Mouse (Mus musculus): Measurements from ENCODE around the gene Slc36a2.

Slc36a2 gene

DNA sequence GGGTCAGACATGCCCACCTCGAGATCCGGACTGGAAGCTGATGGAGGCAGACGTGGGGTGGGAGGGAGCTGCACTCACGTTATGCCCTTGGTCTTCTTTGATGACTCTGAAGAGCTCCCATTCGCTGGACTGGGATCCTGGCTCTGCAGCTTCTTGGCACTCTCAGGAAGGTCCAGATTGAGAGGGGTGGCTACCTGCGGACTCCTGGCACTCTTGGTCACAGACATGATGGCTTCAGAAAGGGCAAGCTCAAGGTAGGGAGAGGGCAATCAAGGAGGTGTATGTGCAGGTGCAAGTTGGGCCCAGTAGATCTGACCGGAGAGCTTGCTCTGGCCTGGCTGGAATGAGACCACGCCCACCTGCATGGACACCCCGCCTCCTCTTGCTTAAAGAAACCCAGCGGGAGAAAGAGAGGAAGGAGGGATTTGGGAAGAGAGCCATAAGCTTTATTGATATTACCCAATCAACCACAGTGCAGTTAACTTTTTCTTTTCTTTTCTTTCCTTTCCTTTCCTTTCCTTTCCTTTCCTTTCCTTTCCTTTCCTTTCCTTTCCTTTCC, at the start of gene Slc36a2:
TSS of gene Slc36a2 (minus strand) at position 345 of the 559 bp plus-strand sequence.
- DNase-seq (ENCODE audit: low spot score in 2 of 2), result peak in 1 of 2 experiments; percentile 64

- no peak for DNase-seq (ENCODE audit: low spot score in 2 of 2)
Observed at GRCm38 (mm10) chr11:55234288-55234687, 49.4 kb upstream of the Slc36a2 start.

GRCm38 (mm10) chr11:55231034-55231433, 46.2 kb upstream of the Slc36a2 start:
- no peak for DNase-seq (ENCODE audit: low spot score in 2 of 2)

DNA sequence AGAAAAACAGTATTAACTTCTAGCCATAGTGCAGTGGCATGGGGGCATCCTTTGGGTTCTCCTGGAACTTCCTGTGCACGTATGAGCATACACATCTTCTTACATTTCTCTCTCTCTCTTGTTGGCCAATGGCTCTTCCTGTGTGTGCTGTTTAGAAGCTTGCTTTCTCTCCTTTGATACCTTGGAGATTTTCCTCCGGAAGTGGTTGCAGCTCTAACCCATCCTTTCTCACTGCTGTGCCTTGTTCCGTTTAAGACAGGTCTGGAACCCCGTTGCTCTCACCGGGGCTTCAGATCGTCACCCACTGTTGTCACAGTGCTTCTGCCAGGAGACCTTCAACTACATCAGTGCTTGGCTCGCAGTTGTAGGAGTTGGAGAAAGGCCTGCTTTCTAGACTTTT, 36.4 kb upstream of the Slc36a2 start:
- no peak for DNase-seq (ENCODE audit: low spot score in 2 of 2)

GRCm38 (mm10) chr11:55218473-55218872, 33.6 kb upstream of the Slc36a2 start:
- no peak for DNase-seq (ENCODE audit: low spot score in 2 of 2)

DNA sequence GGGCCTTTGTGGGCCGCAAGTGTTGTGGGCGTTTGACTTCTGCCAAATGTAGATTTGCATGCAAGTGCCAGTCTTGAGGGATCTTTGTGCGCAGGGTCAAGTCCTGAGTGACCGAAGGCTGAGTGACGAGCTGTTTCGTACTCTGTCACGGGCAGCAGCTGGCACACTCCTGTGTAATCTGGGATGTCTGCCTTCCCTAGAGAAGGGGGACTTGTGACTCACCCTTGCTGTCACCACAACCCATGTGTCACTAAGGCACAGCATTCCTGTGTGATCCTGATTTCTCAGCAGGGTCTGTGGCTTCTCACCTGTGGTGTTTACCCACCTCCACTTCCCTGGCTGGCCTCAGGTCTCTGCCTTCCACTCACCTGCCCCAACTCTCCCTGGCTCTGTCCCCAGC, 33.0 kb upstream of the Slc36a2 start:
- DNase-seq (ENCODE audit: low spot score in 2 of 2), result no peak

- DNase-seq (ENCODE audit: low spot score in 2 of 2), result no peak
Observed at GRCm38 (mm10) chr11:55217418-55217817, 32.5 kb upstream of the Slc36a2 start.

GRCm38 (mm10) chr11:55216830-55217229, 32.0 kb upstream of the Slc36a2 start:
- no peak for DNase-seq (ENCODE audit: low spot score in 2 of 2)

GRCm38 (mm10) chr11:55216061-55216460, 31.2 kb upstream of the Slc36a2 start:
- DNase-seq (ENCODE audit: low spot score in 2 of 2), result no peak

DNA sequence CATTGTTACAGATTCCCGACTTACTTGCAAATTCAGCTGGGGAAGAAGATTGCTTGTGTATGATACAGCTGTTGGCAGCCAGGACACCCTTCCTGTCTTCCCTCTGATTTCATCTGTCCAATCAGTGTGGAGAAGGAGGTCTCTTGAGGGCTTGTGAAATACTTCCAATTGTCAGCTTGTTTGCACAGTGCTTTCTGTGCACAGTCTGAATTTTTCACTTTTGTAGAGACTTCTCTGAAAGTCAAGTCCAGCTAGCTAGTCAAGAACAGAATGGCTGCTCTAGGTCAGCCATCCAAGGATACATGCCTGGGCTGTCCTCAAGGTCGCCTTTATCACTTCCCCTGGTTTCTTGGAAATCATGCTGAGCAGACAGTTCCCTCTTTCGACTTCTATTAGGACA, 30.1 kb upstream of the Slc36a2 start:
- DNase-seq (ENCODE audit: low spot score in 2 of 2), result peak in 1 of 2 experiments; percentile 26

DNA sequence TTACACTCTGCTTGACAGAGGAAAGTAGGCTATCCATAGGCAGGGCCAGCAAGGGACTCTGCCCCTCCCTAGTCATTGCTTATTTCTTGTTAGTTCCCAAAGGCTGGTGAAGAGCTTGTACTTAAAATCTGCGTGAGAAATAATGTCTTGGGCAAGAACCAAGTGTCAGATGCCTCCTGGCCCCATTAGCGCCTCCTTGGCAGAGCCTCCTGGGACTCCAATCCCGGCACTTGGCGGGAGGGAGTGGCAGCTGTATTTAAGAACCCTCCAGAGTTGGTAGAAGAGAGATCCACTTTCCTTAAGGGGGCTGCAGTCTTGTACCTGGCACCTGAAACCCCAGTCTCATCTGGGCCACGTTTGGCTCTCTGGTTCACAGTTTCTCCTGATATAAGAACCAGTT, 29.3 kb upstream of the Slc36a2 start:
- DNase-seq (ENCODE audit: low spot score in 2 of 2), result peak in 1 of 2 experiments; percentile 23

GRCm38 (mm10) chr11:55213518-55213917, 28.6 kb upstream of the Slc36a2 start:
- no peak for DNase-seq (ENCODE audit: low spot score in 2 of 2)

DNA sequence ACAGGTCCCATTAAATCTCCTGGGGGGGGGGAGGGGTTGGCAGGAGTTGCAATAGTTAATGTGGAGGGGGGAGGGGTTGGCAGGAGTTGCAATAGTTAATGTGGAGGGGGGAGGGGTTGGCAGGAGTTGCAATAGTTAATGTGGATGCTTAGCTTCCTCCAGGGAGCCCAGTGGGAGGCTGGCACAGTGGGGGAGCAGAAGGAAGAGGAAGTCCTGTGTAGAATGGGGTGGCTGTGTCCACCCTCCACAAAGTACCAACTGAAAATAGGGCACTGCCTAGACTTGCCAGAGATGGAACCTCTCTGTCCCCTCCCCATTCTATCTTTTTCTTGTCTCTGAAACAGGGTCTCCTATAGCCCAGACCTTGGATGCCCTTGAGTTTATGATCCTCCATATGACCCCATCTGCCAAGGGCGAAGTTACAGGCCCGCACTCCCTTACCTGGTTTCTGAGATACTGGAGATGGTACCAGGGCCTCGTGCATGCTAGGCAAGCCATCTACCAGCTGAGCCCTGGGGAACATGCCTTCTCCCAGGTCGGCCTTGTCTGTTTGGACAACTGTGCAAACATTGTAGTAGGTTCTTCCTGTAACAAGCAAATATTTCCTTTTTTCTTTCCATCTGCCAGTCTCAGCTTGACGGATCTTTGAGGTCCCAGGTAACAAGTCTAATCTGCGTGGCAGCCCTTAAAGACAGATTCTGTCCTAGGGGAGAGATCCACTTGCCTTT, 24.9 kb upstream of the Slc36a2 start:
- no peak for DNase-seq (ENCODE audit: low spot score in 2 of 2)

DNA sequence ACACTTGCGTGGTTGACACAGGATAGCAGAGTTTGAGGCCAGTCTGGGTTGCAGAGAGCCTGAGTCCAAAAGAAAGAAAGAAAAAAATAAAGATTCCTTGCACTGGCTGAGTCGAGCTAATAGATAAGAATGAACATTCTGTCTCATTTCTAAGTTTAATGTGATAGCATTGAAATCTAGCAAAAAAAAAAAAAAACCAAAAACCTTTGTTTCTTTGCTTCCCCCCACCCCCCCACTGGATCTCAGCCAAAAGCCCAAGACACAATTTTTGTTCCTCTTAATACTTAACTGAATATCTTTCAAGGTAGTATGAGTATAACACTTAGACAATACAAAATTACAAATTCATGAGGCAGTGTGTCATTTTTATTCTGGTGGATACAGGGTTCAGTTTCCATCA, 24.2 kb upstream of the Slc36a2 start:
- no peak for DNase-seq (ENCODE audit: low spot score in 2 of 2)

- no peak for DNase-seq (ENCODE audit: low spot score in 2 of 2)
Observed at GRCm38 (mm10) chr11:55208001-55208690, 23.3 kb upstream of the Slc36a2 start.

DNA sequence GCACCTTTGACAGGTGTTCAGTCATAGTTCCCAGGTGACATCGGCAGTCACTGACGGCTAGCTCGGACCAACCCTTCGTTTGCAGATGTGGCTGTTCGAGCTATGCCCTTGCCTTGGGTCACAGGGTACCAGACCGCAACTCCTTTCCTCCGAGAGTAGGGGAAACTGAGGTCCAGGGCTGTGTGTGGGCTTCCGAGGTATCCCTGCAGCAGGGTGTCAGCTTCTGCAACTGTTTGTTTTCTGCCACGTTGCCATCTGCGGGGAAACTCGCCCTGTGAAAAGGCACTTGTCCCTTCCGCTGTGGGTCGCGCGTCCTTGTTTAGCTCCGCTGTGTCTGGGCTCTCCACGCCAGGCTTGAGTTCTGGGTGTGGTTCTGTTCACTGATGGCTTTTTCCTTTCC, 19.7 kb upstream of the Slc36a2 start:
- peak; percentile 28 for DNase-seq (ENCODE audit: low spot score in 2 of 2)

DNA sequence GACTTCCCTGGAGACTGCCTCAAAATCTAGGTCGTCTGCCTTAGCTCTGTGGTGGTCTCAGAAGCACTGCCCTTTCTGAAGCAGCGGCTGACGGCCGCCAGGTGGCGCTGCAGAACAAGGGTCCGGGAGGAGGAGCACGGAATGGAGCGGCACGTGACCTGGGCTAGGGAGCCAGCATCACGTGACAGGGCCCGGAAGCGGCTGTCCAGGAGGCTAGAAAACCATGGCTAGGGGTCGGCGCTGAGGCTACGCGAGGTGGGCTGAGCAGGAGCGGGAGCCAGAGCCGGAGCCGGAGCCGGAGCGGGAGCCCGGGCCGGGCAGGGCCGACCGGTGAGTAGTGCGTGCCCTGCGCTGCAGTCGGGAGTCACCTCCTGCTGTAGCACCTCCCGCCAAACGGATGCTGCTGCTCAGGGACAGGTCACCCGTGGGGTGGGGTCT, 19.3 kb upstream of the Slc36a2 start, which contains the start of gene Slc36a1:
TSS of gene Slc36a1 (plus strand) at position 192 of the 438 bp plus-strand sequence.
- DNase-seq (ENCODE audit: low spot score in 2 of 2), result peak; percentile 88 to 95

DNA sequence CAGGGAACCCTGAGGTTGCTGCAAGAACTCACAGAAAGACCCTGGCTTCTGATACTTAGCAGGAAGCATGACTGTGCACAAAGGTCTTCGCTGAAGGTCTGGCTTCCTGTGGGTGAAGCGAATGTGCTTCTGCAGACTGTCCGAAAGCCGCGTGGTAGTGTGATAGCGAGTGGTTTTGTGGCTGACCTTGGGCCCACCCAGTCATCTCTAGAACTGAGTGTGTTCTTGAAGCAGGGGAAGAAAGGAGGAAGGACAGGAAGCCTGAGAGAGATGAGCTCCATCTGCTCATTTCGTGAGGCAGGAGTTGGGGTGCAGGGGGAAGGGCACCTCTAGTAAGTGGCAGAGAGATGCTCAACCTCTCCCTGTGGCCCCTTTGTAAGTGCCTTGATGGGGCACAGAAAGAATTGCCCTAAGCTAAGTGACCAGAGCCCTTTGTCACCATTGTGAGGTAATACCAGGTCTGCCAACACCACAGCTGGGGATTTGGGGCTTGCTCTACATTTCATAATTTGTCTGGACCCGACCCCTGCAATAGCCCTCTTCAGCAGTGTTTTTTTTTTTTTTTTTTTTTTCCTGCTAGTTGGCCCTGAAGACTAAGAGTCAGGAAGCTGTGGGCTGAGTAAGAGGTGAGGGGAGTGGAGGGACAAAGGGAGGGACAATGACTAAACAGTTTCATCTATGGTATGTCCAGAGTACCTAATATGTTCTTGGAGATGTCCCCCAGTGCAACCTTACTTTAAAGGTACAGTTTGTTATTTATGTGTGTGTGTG, 13.0 kb upstream of the Slc36a2 start:
- DNase-seq (ENCODE audit: low spot score in 2 of 2), result no peak

DNA sequence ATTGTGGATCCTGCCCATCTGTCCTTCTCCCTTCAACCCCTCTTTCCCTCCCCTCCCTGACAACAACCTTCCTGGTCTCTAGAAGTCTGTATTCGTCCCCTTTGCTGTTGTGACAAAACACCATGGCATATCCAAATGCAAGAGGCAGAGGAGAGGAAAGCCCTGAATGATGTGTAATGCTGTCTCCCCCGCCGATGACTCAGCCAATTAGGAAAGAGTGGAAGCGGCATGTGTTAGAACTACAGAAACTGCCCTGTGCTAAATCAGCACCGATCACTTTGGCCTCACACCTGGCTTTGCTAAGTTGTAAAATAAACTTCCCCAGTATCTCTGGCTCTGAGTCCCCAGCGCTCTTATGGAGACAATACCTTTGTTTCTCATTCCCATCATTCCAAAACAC, 12.2 kb upstream of the Slc36a2 start:
- DNase-seq (ENCODE audit: low spot score in 2 of 2), result no peak

DNA sequence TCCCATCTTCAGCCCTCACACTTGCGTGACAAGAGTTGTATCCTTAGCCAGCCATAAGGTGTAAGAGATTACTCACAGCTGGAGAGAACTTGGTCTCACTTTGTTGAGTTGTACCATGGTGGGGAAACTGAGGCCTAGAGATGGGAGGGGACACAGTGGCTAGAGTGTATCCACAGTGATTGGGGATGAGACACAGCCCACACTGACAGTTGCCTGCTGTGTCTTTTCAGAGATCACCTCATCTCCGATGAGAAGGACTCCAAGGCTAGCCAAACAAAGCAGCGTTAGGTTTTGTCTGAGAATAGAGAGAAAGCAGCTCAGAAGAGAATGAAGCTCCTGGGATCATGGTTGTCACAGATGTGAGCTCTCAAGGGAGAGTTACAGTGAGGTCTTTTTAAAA, 5.3 kb upstream of the Slc36a2 start:
- DNase-seq (ENCODE audit: low spot score in 2 of 2), result no peak

GRCm38 (mm10) chr11:55187777-55188176, 2.9 kb upstream of the Slc36a2 start:
- DNase-seq (ENCODE audit: low spot score in 2 of 2), result no peak

- DNase-seq (ENCODE audit: low spot score in 2 of 2), result no peak
Observed at GRCm38 (mm10) chr11:55187292-55187691, 2.4 kb upstream of the Slc36a2 start.

Data from urinary bladder, postnatal 36 days (tissue).